Mouse (Mus musculus): ENCODE data around the gene Mall. TPM values are rescaled to one million over a fixed set of nuclear protein-coding genes. Genes with fewer than 3 reads are reported as not detected.

The Mall gene
- total RNA-seq, 2 experiments from 2014 or later: not detected

Other genes with a start within 250 kb of the Mall start
- 2.3 and 10.8 TPM in 2 replicates for gene Kcnip3, start 207.8 kb downstream of the Mall start, total RNA-seq (2015; ENCODE audit: low replicate concordance)
- gene Kcnip3, start 207.8 kb downstream of the Mall start, total RNA-seq (2017; ENCODE audit: low replicate concordance): 1.2 and 1.7 TPM in 2 replicates
- gene Prom2, start 188.5 kb downstream of the Mall start, total RNA-seq (2015; ENCODE audit: low replicate concordance): not detected in 2 replicates
- gene Prom2, start 188.5 kb downstream of the Mall start, total RNA-seq (2017; ENCODE audit: low replicate concordance): not detected in 2 replicates
- 0.42 TPM in 1 of 2 replicates, not detected in the other for gene Zfp661, start 142.8 kb downstream of the Mall start, total RNA-seq (2015; ENCODE audit: low replicate concordance)
- 0.17 and 0.28 TPM in 2 replicates for gene Zfp661, start 142.8 kb downstream of the Mall start, total RNA-seq (2017; ENCODE audit: low replicate concordance)
- gene Mrps5, start 142.7 kb downstream of the Mall start, total RNA-seq (2015; ENCODE audit: low replicate concordance): 5.4 and 8.8 TPM in 2 replicates
- 24.6 and 24.7 TPM in 2 replicates for gene Mrps5, start 142.7 kb downstream of the Mall start, total RNA-seq (2017; ENCODE audit: low replicate concordance)
- gene Mal, start 73.2 kb downstream of the Mall start, total RNA-seq (2015; ENCODE audit: low replicate concordance): not detected in 2 replicates
- not detected in 2 replicates for gene Mal, start 73.2 kb downstream of the Mall start, total RNA-seq (2017; ENCODE audit: low replicate concordance)
- gene Nphp1, start 59.0 kb upstream of the Mall start, total RNA-seq (2015; ENCODE audit: low replicate concordance): 0.63 and 3.3 TPM in 2 replicates
- gene Nphp1, start 59.0 kb upstream of the Mall start, total RNA-seq (2017; ENCODE audit: low replicate concordance): 0.84 and 2.6 TPM in 2 replicates
- gene Mtln, start 62.6 kb upstream of the Mall start, total RNA-seq (2015; ENCODE audit: low replicate concordance): 1.7 and 5.6 TPM in 2 replicates
- gene Mtln, start 62.6 kb upstream of the Mall start, total RNA-seq (2017; ENCODE audit: low replicate concordance): 2.1 and 7.9 TPM in 2 replicates
- gene Bub1, start 101.9 kb upstream of the Mall start, total RNA-seq (2015; ENCODE audit: low replicate concordance): 17.6 and 31.1 TPM in 2 replicates
- gene Bub1, start 101.9 kb upstream of the Mall start, total RNA-seq (2017; ENCODE audit: low replicate concordance): 18.7 and 20.6 TPM in 2 replicates
- gene Acoxl, start 108.9 kb upstream of the Mall start, total RNA-seq (2015; ENCODE audit: low replicate concordance): not detected in 2 replicates
- not detected in 2 replicates for gene Acoxl, start 108.9 kb upstream of the Mall start, total RNA-seq (2017; ENCODE audit: low replicate concordance)

Data from erythroblast, adult 5-6 weeks (primary cell).